Mouse (Mus musculus) Patski (cell line): Measurements from ENCODE around the gene Mef2c. TPM values are rescaled to one million over a fixed set of nuclear protein-coding genes. Genes with fewer than 3 reads are reported as not detected.

Experiments used
- ATAC-seq: fragments of 100-300 bp; one replicate; pipeline ENCODE4 v1.8.0; 2021
- CTCF ChIA-PET: fragments of 350-600 bp; sonication (Branson Sonifier 250); formaldehyde crosslinking; loops from one replicate; lab custom pipeline; 2022; ENCODE audit warnings: inconsistent platforms; lab: Charles Lee
- POLR2A ChIA-PET: fragments of 350-600 bp; sonication (Branson Sonifier 250); formaldehyde crosslinking; loops from one replicate; lab custom pipeline; 2022; ENCODE audit warnings: antibody characterized with exemption, inconsistent platforms; lab: Charles Lee
- DNase-seq: peaks from one replicate; pipeline ENCODE4 v3.0.0-alpha.2; 2011; ENCODE audit warnings: low read depth, low spot score
- H3K27me3 ChIP-seq: fragments of 371-371 bp; one replicate; pipeline ENCODE4 v1.5.1; 2021
- CTCF ChIP-seq: fragments of 100-300 bp; IDR thresholded peaks from one replicate; pipeline ENCODE4 v1.5.1; 2021
- in situ Hi-C: fragments of 300-500 bp; cut with MboI; formaldehyde crosslinking; loops from 3 replicates; pipeline ENCODE4 v1.11.1; 2018; ENCODE audit warnings: low pct_unique_long_range_greater_than_20kb, mixed read lengths
- polyA plus RNA-seq: library from polyadenylated mRNA; unstranded; gene quantifications from one replicate; pipeline ENCODE4 v1.2.3, GENCODE M21; 2021

Gene Mef2c
- not detected for polyA plus RNA-seq

DNA sequence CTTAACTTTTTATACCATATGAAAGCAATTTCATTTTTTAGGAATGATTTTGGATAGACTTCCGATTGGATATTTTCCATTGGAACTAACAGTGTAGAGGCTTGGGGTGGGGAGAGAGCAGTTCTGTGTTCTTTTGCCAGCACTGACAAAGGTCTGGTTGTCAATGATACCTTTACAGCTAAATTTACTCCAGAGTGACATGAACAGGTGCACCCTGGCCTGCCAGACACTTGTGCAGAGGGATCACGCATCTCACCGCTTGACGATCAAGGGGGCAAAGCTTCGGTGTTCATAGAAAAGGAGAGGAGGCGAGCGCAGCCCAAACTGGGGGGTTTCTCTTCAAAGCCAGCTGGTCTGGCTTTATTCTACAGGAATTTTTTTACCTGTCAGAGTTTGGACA, at the start of gene Mef2c:
TSS of gene Mef2c (plus strand) at position 116 of the 400 bp plus-strand sequence.
- ATAC-seq = no peak
- DNase-seq = no peak
- in situ Hi-C loops = no loop called here
- no peak for TF ChIP-seq CTCF
- peaks cover 25% of the 10 kb centered on the region for H3K27me3 ChIP-seq
- POLR2A ChIA-PET = no interaction called here
- CTCF ChIA-PET = no interaction called here

DNA sequence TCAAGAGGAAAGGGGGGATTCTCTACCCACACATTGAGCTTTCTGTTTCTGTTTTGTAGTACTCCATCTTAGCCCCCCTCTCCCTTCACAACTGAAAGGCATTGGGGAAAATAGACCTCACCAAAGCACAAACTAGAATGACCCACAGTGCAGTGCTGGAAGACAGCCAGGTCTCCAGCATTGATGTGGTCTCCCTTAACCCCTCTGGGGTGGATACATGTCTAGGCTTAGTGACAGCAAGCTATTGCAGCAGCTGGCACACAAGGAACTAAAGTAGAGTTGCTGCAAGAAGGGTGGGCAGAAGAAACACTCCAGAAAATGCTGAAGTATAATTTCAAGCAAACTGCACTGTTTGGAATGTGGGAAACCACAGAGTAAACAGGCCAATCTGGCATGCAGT, 45.1 kb upstream of the Mef2c start:
- POLR2A ChIA-PET = no interaction called here
- CTCF ChIA-PET = no interaction called here
- ATAC-seq = no peak
- TF ChIP-seq CTCF = no peak
- no peaks in the 10 kb centered on the region for H3K27me3 ChIP-seq
- in situ Hi-C loops = no loop called here
- DNase-seq = no peak

- ChIA-PET CTCF (no interaction called here), POLR2A (no interaction called here)
- DNase-seq (no peak), ATAC-seq (no peak)
- in situ Hi-C loops = no loop called here
- no peaks in the 10 kb centered on the region for H3K27me3 ChIP-seq
- TF ChIP-seq CTCF = no peak
These were observed 44.2 kb upstream of the Mef2c start for GRCm38 (mm10) chr13:83459600-83459999.

- ChIA-PET CTCF (no interaction called here), POLR2A (no interaction called here)
- H3K27me3 ChIP-seq = no peaks in the 10 kb centered on the region
- DNase-seq = no peak
- in situ Hi-C loops = no loop called here
- TF ChIP-seq CTCF = no peak
- no peak for ATAC-seq
These were observed 43.2 kb upstream of the Mef2c start for GRCm38 (mm10) chr13:83460620-83461019.

DNA sequence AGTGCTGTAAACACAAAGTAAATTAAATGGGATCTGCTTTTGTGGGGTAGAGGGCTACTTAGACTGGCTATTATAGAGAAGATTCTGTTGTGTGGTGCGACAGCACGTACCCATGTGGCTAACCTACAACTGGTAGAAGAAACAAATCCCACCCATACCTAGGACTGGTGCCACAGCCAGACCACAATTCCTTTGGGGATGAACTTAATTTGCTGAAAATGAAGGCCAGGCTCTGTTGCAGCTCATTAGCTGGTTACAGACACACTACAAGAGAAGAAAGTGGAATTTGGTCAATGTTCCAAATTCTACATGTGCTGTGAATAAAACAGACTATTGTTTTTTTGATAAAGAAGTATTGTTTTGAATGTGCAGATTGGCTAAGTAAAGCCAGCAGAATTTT, 42.3 kb upstream of the Mef2c start:
- in situ Hi-C loops = no loop called here
- ATAC-seq = no peak
- POLR2A ChIA-PET = no interaction called here
- no peak for DNase-seq
- no peaks in the 10 kb centered on the region for H3K27me3 ChIP-seq
- TF ChIP-seq CTCF = no peak
- CTCF ChIA-PET = no interaction called here

DNA sequence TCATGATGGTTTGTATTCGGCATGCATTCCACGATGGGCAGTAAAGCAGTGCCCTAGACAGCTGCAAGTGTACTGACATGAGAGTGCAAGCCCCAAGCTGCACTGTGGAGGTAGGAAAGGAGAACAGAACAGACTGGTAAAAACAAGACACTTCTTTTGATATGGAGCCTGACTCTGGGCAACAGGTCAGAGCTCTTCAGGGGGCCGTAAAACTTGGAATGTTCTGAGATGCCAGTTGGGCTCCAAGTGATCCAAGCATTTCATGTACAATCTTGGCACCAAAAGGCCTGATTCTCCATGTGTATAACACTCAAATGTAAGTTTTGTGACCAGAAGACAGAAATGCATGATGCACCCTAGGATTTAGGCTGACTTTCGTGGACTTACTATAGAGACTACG, 37.1 kb upstream of the Mef2c start:
- POLR2A ChIA-PET = no interaction called here
- DNase-seq (no peak), ATAC-seq (no peak)
- TF ChIP-seq CTCF = no peak
- no peaks in the 10 kb centered on the region for H3K27me3 ChIP-seq
- in situ Hi-C loops = no loop called here
- CTCF ChIA-PET = no interaction called here

GRCm38 (mm10) chr13:83468794-83469193, 35.0 kb upstream of the Mef2c start:
- CTCF ChIA-PET = interaction anchor here (1.6 kb wide), 1 partner anchor 12 kb away, joined by 3 read pairs; no protein-coding TSS in a partner anchor
- no peak for DNase-seq
- POLR2A ChIA-PET = no interaction called here
- H3K27me3 ChIP-seq = no peaks in the 10 kb centered on the region
- ATAC-seq = no peak
- no peak for TF ChIP-seq CTCF
- in situ Hi-C loops = no loop called here

- POLR2A ChIA-PET = no interaction called here
- in situ Hi-C loops = no loop called here
- DNase-seq (no peak), ATAC-seq (no peak)
- TF ChIP-seq CTCF = no peak
- H3K27me3 ChIP-seq = no peaks in the 10 kb centered on the region
- CTCF ChIA-PET = no interaction called here
These were observed 30.1 kb upstream of the Mef2c start for GRCm38 (mm10) chr13:83473755-83474154.

GRCm38 (mm10) chr13:83480388-83480787, 23.4 kb upstream of the Mef2c start:
- ChIA-PET POLR2A (no interaction called here), CTCF (no interaction called here)
- H3K27me3 ChIP-seq = peaks cover 3% of the 10 kb centered on the region
- no peak for DNase-seq
- no peak for TF ChIP-seq CTCF
- ATAC-seq = no peak
- in situ Hi-C loops = no loop called here

DNA sequence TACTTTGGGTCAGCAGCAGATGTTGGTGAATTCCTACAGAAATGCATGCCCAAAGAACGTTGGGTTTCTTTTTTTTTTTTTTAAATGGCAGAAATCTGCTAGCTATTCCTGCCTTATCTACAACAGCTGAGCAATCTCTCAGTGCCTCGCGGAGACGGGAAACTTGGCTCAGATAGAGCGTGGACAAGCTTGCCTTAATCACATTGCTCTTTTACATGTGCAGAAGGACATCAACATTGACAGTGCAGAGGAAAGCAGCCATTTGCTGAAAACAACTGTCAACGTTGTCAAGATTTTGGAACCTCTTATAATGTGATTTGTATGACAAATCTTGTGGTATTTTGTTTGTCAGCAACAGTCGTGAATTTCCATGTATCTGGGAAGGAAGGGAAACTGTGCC, 22.5 kb upstream of the Mef2c start:
- ChIA-PET CTCF (no interaction called here), POLR2A (no interaction called here)
- ATAC-seq (no peak), DNase-seq (no peak)
- in situ Hi-C loops = no loop called here
- peaks cover 7% of the 10 kb centered on the region for H3K27me3 ChIP-seq
- no peak for TF ChIP-seq CTCF

GRCm38 (mm10) chr13:83482087-83482486, 21.7 kb upstream of the Mef2c start:
- ATAC-seq (no peak), DNase-seq (no peak)
- CTCF ChIA-PET = no interaction called here
- TF ChIP-seq CTCF = no peak
- POLR2A ChIA-PET = no interaction called here
- in situ Hi-C loops = no loop called here
- peaks cover 7% of the 10 kb centered on the region for H3K27me3 ChIP-seq

GRCm38 (mm10) chr13:83484215-83484614, 19.6 kb upstream of the Mef2c start:
- DNase-seq (no peak), ATAC-seq (no peak)
- in situ Hi-C loops = no loop called here
- TF ChIP-seq CTCF = no peak
- ChIA-PET CTCF (interaction anchor here (1.3 to 1.4 kb wide), 2 partner anchors 37 to 171 kb away, joined by 3 to 4 read pairs; no protein-coding TSS in a partner anchor), POLR2A (no interaction called here)
- peaks cover 7% of the 10 kb centered on the region for H3K27me3 ChIP-seq
